Mouse (Mus musculus) heart, postnatal 0 days (tissue): ENCODE results near the gene Gbp8.

Source experiments
- CTCF ChIP-seq: IDR thresholded peaks from 2 replicates; pipeline ENCODE4 v1.5.1; 2016; ENCODE audit warnings: antibody characterized with exemption, control low read depth, low read depth
- EP300 ChIP-seq: IDR thresholded peaks from 2 replicates; pipeline ENCODE4 v1.6.1; 2016; ENCODE audit warnings: antibody characterized with exemption, low read depth

GRCm38 (mm10) chr5:104986706-104987105 lies 152.6 kb downstream of the Gbp8 start:
- TF ChIP-seq CTCF = peak; percentile 55
- TF ChIP-seq EP300 = no peak
